Mouse (Mus musculus): Measurements from ENCODE around the gene Nav1. TPM values are rescaled to one million over a fixed set of nuclear protein-coding genes. Genes with fewer than 3 reads are reported as not detected.

The Nav1 gene
- total and polyA plus RNA-seq, 2 experiments: 0.83 to 1.8 TPM

DNA sequence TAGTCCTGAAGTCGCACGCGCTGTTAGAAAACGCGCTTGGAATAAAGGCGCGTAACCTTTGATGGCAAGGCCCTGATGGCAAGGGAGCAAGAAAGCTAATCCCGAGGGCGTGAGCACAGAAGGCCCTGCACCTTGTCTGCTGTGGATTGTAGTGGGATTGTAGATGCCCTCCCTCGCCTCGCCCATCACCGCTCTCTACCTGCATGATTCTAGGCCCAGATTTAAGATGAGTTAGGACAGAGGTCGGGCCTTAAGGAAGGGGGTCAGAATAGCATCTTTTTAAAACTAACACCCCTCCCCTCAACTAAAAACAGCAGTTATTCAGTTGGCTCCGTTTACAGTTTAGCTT is 176.5 kb downstream of the Nav1 start:
- H3K27ac ChIP-seq (replicated peaks; ENCODE audit: insufficient read depth, low read depth, low read length): no peak overlapping the region
- WGBS: 6% methylated on average over 14 of the region's 14 CpGs
- TF ChIP-seq POLR2A (IDR thresholded peaks at IDR 0.05; ENCODE audit: extremely low read depth, insufficient read depth, low read length) (no peak), CTCF (IDR thresholded peaks at IDR 0.05; ENCODE audit: low read depth, low read length) (no peak)
- no peaks in the 10 kb centered on the region for H3K36me3 ChIP-seq (ENCODE audit: control insufficient read depth, insufficient read depth, low read length)
- peak overlapping the region; percentile 54 for H3K9ac ChIP-seq (ENCODE audit: low read depth, low read length)
- no peak for DNase-seq (ENCODE audit: extremely low read depth, low read depth, low spot score)
- peaks cover 14% of the 10 kb centered on the region; the same call in 1 of the 2 replicates for H3K79me2 ChIP-seq (ENCODE audit: control insufficient read depth, insufficient read depth, low read length)
- H3K4me3 ChIP-seq (ENCODE audit: insufficient read depth, low read depth, low read length): peak overlapping the region; percentile 27
- no peaks in the 10 kb centered on the region for H3K4me1 ChIP-seq (ENCODE audit: control insufficient read depth, insufficient read depth, low read length)
- H3K27me3 ChIP-seq (ENCODE audit: control insufficient read depth, insufficient read depth, low read length): no peaks in the 10 kb centered on the region

- H3K27ac ChIP-seq (replicated peaks; ENCODE audit: insufficient read depth, low read depth, low read length): 0 out of 2 replicates have a peak within 1 kb of the TSS, but pooled peaks have one; percentile 9
- H3K79me2 ChIP-seq (ENCODE audit: control insufficient read depth, insufficient read depth, low read length): peaks cover 14% of the 10 kb centered on the region; the same call in 1 of the 2 replicates
- WGBS: under 1% methylated on average over 65 of the region's 65 CpGs
- DNase-seq (ENCODE audit: extremely low read depth, low read depth, low spot score): peak; percentile 68
- H3K27me3 ChIP-seq (ENCODE audit: control insufficient read depth, insufficient read depth, low read length): no peaks in the 10 kb centered on the region
- peak; percentile 78 for TF ChIP-seq CTCF (IDR thresholded peaks at IDR 0.05; ENCODE audit: low read depth, low read length)
- TF ChIP-seq POLR2A (IDR thresholded peaks at IDR 0.05; ENCODE audit: extremely low read depth, insufficient read depth, low read length): peak; percentile 44; the same call in 1 of the 2 replicates
- H3K4me3 ChIP-seq (ENCODE audit: insufficient read depth, low read depth, low read length): peak within 1 kb of the TSS; percentile 88
- peak within 1 kb of the TSS; percentile 83 for H3K9ac ChIP-seq (ENCODE audit: low read depth, low read length)
- H3K4me1 ChIP-seq (ENCODE audit: control insufficient read depth, insufficient read depth, low read length): no peaks in the 10 kb centered on the region
- no peaks in the 10 kb centered on the region for H3K36me3 ChIP-seq (ENCODE audit: control insufficient read depth, insufficient read depth, low read length)
These were observed 177.0 kb downstream of the Nav1 start, which contains the start of gene Ipo9 for GRCm38 (mm10) chr1:135429901-135430668. Ipo9 (minus strand) TSS chr1:135430499.

DNA sequence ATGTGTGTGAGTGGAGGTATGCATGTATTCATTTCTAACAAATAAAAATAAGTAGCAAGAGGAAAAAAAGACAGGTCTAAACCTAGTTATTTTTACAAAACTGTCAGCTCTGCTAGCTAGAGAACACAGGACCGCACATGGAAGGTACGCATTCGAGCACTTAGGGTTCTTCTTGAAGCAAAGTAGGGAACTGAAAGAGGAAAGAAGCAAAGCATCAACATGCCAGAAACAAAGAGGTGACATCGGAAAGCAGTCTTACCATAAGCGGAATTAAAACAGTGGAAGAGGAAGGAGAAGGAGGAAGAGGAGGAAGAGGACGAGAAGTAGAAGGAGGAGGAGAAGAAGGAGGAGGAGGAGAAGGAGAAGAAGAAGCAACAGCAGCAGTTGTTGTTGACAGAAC is 179.7 kb downstream of the Nav1 start:
- Histone ChIP-seq H3K4me1 (ENCODE audit: control insufficient read depth, insufficient read depth, low read length) (no peaks in the 10 kb centered on the region), H3K27ac (replicated peaks; ENCODE audit: insufficient read depth, low read depth, low read length) (no peak overlapping the region), H3K36me3 (ENCODE audit: control insufficient read depth, insufficient read depth, low read length) (no peaks in the 10 kb centered on the region), H3K79me2 (ENCODE audit: control insufficient read depth, insufficient read depth, low read length) (peaks cover 14% of the 10 kb centered on the region; the same call in 1 of the 2 replicates), H3K27me3 (ENCODE audit: control insufficient read depth, insufficient read depth, low read length) (no peaks in the 10 kb centered on the region), H3K4me3 (ENCODE audit: insufficient read depth, low read depth, low read length) (no peak overlapping the region), H3K9ac (ENCODE audit: low read depth, low read length) (no peak overlapping the region)
- 86% methylated on average over 6 of the region's 6 CpGs for WGBS
- DNase-seq (ENCODE audit: extremely low read depth, low read depth, low spot score): peak; percentile 42
- TF ChIP-seq POLR2A (IDR thresholded peaks at IDR 0.05; ENCODE audit: extremely low read depth, insufficient read depth, low read length) (no peak), CTCF (IDR thresholded peaks at IDR 0.05; ENCODE audit: low read depth, low read length) (no peak)

GRCm38 (mm10) chr1:135426645-135427044 is 180.4 kb downstream of the Nav1 start:
- Histone ChIP-seq H3K79me2 (ENCODE audit: control insufficient read depth, insufficient read depth, low read length) (peaks cover 14% of the 10 kb centered on the region; the same call in 1 of the 2 replicates), H3K27me3 (ENCODE audit: control insufficient read depth, insufficient read depth, low read length) (no peaks in the 10 kb centered on the region), H3K27ac (replicated peaks; ENCODE audit: insufficient read depth, low read depth, low read length) (no peak overlapping the region), H3K9ac (ENCODE audit: low read depth, low read length) (no peak overlapping the region), H3K4me1 (ENCODE audit: control insufficient read depth, insufficient read depth, low read length) (no peaks in the 10 kb centered on the region), H3K4me3 (ENCODE audit: insufficient read depth, low read depth, low read length) (no peak overlapping the region), H3K36me3 (ENCODE audit: control insufficient read depth, insufficient read depth, low read length) (no peaks in the 10 kb centered on the region)
- 98% methylated on average over 10 of the region's 10 CpGs for WGBS
- no peak for DNase-seq (ENCODE audit: extremely low read depth, low read depth, low spot score)
- TF ChIP-seq CTCF (IDR thresholded peaks at IDR 0.05; ENCODE audit: low read depth, low read length): no peak
- TF ChIP-seq POLR2A (IDR thresholded peaks at IDR 0.05; ENCODE audit: extremely low read depth, insufficient read depth, low read length): no peak

GRCm38 (mm10) chr1:135422772-135423171 is 184.3 kb downstream of the Nav1 start:
- Histone ChIP-seq H3K79me2 (ENCODE audit: control insufficient read depth, insufficient read depth, low read length) (peaks cover 3% of the 10 kb centered on the region; the same call in 1 of the 2 replicates), H3K4me3 (ENCODE audit: insufficient read depth, low read depth, low read length) (no peak overlapping the region), H3K27me3 (ENCODE audit: control insufficient read depth, insufficient read depth, low read length) (no peaks in the 10 kb centered on the region), H3K36me3 (ENCODE audit: control insufficient read depth, insufficient read depth, low read length) (peaks cover 15% of the 10 kb centered on the region), H3K9ac (ENCODE audit: low read depth, low read length) (no peak overlapping the region), H3K4me1 (ENCODE audit: control insufficient read depth, insufficient read depth, low read length) (no peaks in the 10 kb centered on the region), H3K27ac (replicated peaks; ENCODE audit: insufficient read depth, low read depth, low read length) (no peak overlapping the region)
- DNase-seq (ENCODE audit: extremely low read depth, low read depth, low spot score): no peak
- TF ChIP-seq POLR2A (IDR thresholded peaks at IDR 0.05; ENCODE audit: extremely low read depth, insufficient read depth, low read length) (no peak), CTCF (IDR thresholded peaks at IDR 0.05; ENCODE audit: low read depth, low read length) (no peak)
- 90% methylated on average over 6 of the region's 6 CpGs for WGBS

- Histone ChIP-seq H3K4me1 (ENCODE audit: control insufficient read depth, insufficient read depth, low read length) (peaks cover 2% of the 10 kb centered on the region; the same call in 1 of the 2 replicates), H3K36me3 (ENCODE audit: control insufficient read depth, insufficient read depth, low read length) (peaks cover 37% of the 10 kb centered on the region), H3K9ac (ENCODE audit: low read depth, low read length) (no peak overlapping the region), H3K4me3 (ENCODE audit: insufficient read depth, low read depth, low read length) (no peak overlapping the region), H3K27ac (replicated peaks; ENCODE audit: insufficient read depth, low read depth, low read length) (no peak overlapping the region), H3K79me2 (ENCODE audit: control insufficient read depth, insufficient read depth, low read length) (no peaks in the 10 kb centered on the region), H3K27me3 (ENCODE audit: control insufficient read depth, insufficient read depth, low read length) (no peaks in the 10 kb centered on the region)
- TF ChIP-seq POLR2A (IDR thresholded peaks at IDR 0.05; ENCODE audit: extremely low read depth, insufficient read depth, low read length): no peak
- TF ChIP-seq CTCF (IDR thresholded peaks at IDR 0.05; ENCODE audit: low read depth, low read length): no peak
- DNase-seq (ENCODE audit: extremely low read depth, low read depth, low spot score): no peak
These were observed 193.1 kb downstream of the Nav1 start for GRCm38 (mm10) chr1:135413996-135414395.

Measured in liver, adult 2 months (tissue).